Mouse (Mus musculus) heart, adult 2 months (tissue): ENCODE data around the gene Ano8.

Experiments
- CTCF ChIP-seq: fragments of 200-600 bp; IDR thresholded peaks from 2 replicates; pipeline ENCODE4 v1.8.1; 2022; ENCODE audit warnings: antibody characterized with exemption, mild to moderate bottlenecking, moderate library complexity
- EP300 ChIP-seq: fragments of 200-500 bp; IDR thresholded peaks from 2 replicates; pipeline ENCODE4 v1.6.1; 2011; ENCODE audit warnings: low read depth, low read length, control low read depth; ENCODE audit not compliant: insufficient read depth
- POLR2A ChIP-seq: fragments of 200-500 bp; IDR thresholded peaks from 2 replicates; pipeline ENCODE4 v1.6.1; 2011; ENCODE audit warnings: mild to moderate bottlenecking, low read depth, low read length, control low read depth; ENCODE audit not compliant: insufficient read depth

DNA sequence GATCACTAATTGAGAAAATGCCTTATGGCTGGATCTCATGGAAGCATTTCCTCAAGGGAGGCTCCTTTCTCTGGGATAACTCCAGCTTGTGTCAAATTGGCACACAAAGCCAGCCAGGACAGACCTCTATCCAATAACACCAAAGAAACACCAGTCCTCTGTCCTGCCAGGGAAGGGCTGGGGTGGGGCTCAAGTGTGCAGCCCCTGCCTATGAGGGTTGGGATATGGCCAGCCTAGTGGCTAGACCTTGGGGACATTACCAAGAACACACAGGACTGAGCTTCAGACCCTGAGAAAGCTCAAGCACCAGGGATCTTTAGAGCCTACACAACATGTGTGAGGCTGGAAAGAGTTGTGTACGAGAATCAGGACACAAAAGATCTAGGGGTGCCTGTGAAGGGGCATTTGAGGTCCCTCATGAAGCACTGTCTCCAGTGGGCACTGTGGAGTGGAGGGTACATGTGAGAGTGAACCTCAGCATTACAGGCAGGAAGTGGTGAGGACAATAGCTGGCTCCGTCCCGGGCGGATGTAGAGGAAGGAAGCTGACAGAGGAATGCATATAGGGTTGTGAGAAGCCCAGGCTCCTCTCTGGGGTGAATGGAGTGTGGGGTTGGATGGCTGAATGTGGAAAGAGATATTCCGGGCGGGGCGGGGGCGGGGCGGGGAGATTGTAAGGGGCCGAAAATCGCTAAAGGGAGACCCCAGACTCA lies 42.8 kb upstream of the Ano8 start:
- TF ChIP-seq POLR2A (peak; percentile 57; the same call in 1 of the 2 replicates), CTCF (no peak), EP300 (peak; percentile 71; the same call in 1 of the 2 replicates)
